Mouse (Mus musculus): Measurements from ENCODE around the gene Bin2. TPM values are rescaled to one million over a fixed set of nuclear protein-coding genes. Genes with fewer than 3 reads are reported as not detected.

Bin2 gene
- total and polyA plus RNA-seq, 2 experiments from 2014 or later: 0.42 to 0.68 TPM

- peak overlapping the region; percentile 11; the same call in 1 of the 2 replicates for H3K4me2 ChIP-seq (ENCODE audit: low read depth, low read length)
- H3K9ac ChIP-seq (replicated peaks; ENCODE audit: low read depth, low read length): no peak overlapping the region
- H3K4me3 ChIP-seq (ENCODE audit: low read depth, low read length): no peak overlapping the region
- H3K27ac ChIP-seq (ENCODE audit: low read depth): no peak overlapping the region
- TF ChIP-seq CTCF (IDR thresholded peaks at IDR 0.05; ENCODE audit: low read depth) (no peak), EP300 (IDR thresholded peaks at IDR 0.05; ENCODE audit: low read depth) (no peak)
- H3K27me3 ChIP-seq (ENCODE audit: control insufficient read depth, insufficient read depth, low read length): no peaks in the 10 kb centered on the region
- peaks cover 11% of the 10 kb centered on the region; the same call in 1 of the 2 replicates for H3K9me3 ChIP-seq (replicated peaks; ENCODE audit: control insufficient read depth, low read length)
- H3K4me1 ChIP-seq (ENCODE audit: control insufficient read depth, insufficient read depth): no peaks in the 10 kb centered on the region; the same call in 1 of the 2 replicates
- no peak for DNase-seq (ENCODE audit: low spot score)
- peak; percentile 59 for ATAC-seq (ENCODE audit: insufficient read depth, low read depth)
- H3K36me3 ChIP-seq (replicated peaks; ENCODE audit: control insufficient read depth, insufficient read depth, low read length): no peaks in the 10 kb centered on the region
- WGBS: 22% methylated on average over 12 of the region's 12 CpGs
Measured at GRCm38 (mm10) chr15:100686989-100687388, 17.6 kb upstream of the Bin2 start.

GRCm38 (mm10) chr15:100686434-100686833 is 17.1 kb upstream of the Bin2 start:
- 88% methylated on average over 6 of the region's 6 CpGs for WGBS
- ATAC-seq (ENCODE audit: insufficient read depth, low read depth): no peak

DNA sequence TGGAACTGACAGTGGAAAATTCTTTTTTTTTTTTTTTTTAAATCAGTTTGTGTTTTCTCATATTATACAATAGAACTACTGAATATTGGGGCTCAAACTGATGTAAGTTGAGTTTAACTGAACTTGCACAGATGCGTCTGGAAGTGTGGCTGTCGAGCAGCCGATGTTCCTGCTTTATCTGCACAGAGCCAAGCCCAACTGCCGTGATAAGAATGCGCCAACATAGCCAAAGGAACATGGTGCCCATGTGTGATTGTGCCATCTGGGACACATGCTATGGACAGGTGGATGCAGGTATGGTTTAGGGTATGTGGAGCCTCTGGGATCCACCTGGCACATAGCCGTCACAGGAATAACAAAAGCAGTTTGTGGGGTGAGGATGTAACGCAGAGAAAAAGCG is 16.5 kb upstream of the Bin2 start:
- H3K4me2 ChIP-seq (ENCODE audit: low read depth, low read length): no peak overlapping the region
- H3K27me3 ChIP-seq (ENCODE audit: control insufficient read depth, insufficient read depth, low read length): no peaks in the 10 kb centered on the region
- no peaks in the 10 kb centered on the region for H3K36me3 ChIP-seq (replicated peaks; ENCODE audit: control insufficient read depth, insufficient read depth, low read length)
- H3K9ac ChIP-seq (replicated peaks; ENCODE audit: low read depth, low read length): no peak overlapping the region
- H3K27ac ChIP-seq (ENCODE audit: low read depth): no peak overlapping the region
- WGBS: 61% methylated on average over 8 of the region's 8 CpGs
- ATAC-seq (ENCODE audit: insufficient read depth, low read depth) (no peak), DNase-seq (ENCODE audit: low spot score) (no peak)
- no peaks in the 10 kb centered on the region for H3K4me1 ChIP-seq (ENCODE audit: control insufficient read depth, insufficient read depth)
- no peak overlapping the region for H3K4me3 ChIP-seq (ENCODE audit: low read depth, low read length)
- peaks cover 9% of the 10 kb centered on the region; the same call in 1 of the 2 replicates for H3K9me3 ChIP-seq (replicated peaks; ENCODE audit: control insufficient read depth, low read length)
- TF ChIP-seq CTCF (IDR thresholded peaks at IDR 0.05; ENCODE audit: low read depth) (no peak), EP300 (IDR thresholded peaks at IDR 0.05; ENCODE audit: low read depth) (no peak)

More at GRCm38 (mm10) chr15:100686434-100686833, 17.1 kb upstream of the Bin2 start:
- no peak overlapping the region for H3K4me3 ChIP-seq (ENCODE audit: low read depth, low read length)
- H3K36me3 ChIP-seq (replicated peaks; ENCODE audit: control insufficient read depth, insufficient read depth, low read length): no peaks in the 10 kb centered on the region
- H3K4me2 ChIP-seq (ENCODE audit: low read depth, low read length): no peak overlapping the region
- H3K9ac ChIP-seq (replicated peaks; ENCODE audit: low read depth, low read length): no peak overlapping the region
- H3K4me1 ChIP-seq (ENCODE audit: control insufficient read depth, insufficient read depth): no peaks in the 10 kb centered on the region
- no peak for TF ChIP-seq EP300 (IDR thresholded peaks at IDR 0.05; ENCODE audit: low read depth)
- TF ChIP-seq CTCF (IDR thresholded peaks at IDR 0.05; ENCODE audit: low read depth): no peak
- peaks cover 11% of the 10 kb centered on the region; the same call in 1 of the 2 replicates for H3K9me3 ChIP-seq (replicated peaks; ENCODE audit: control insufficient read depth, low read length)
- DNase-seq (ENCODE audit: low spot score): no peak
- no peak overlapping the region for H3K27ac ChIP-seq (ENCODE audit: low read depth)
- H3K27me3 ChIP-seq (ENCODE audit: control insufficient read depth, insufficient read depth, low read length): no peaks in the 10 kb centered on the region

DNA sequence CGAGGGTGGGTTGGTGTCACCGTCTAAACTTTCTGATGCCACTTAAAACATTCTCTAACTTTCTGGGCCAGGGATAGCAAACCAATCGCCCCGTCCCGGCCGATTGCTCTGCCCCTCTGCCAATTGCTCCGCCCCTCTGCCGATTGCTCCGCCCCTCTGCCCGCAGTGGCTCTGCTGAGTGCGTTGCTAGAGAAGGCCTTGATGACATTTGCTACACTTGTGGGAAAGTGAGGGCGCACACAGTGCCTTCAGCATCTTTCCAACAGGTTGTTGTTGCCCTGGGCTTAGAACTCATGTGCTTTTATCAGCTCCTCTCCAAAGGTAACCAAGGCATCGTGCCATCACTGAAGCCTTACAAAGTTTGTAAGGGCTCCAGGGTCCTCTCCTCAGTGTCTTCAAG is 15.9 kb upstream of the Bin2 start:
- DNase-seq (ENCODE audit: low spot score) (no peak), ATAC-seq (ENCODE audit: insufficient read depth, low read depth) (no peak)
- Histone ChIP-seq H3K36me3 (replicated peaks; ENCODE audit: control insufficient read depth, insufficient read depth, low read length) (no peaks in the 10 kb centered on the region), H3K27ac (ENCODE audit: low read depth) (no peak overlapping the region), H3K4me3 (ENCODE audit: low read depth, low read length) (no peak overlapping the region), H3K9me3 (replicated peaks; ENCODE audit: control insufficient read depth, low read length) (peaks cover 3% of the 10 kb centered on the region; the same call in 1 of the 2 replicates), H3K9ac (replicated peaks; ENCODE audit: low read depth, low read length) (no peak overlapping the region), H3K27me3 (ENCODE audit: control insufficient read depth, insufficient read depth, low read length) (no peaks in the 10 kb centered on the region), H3K4me1 (ENCODE audit: control insufficient read depth, insufficient read depth) (no peaks in the 10 kb centered on the region), H3K4me2 (ENCODE audit: low read depth, low read length) (no peak overlapping the region)
- TF ChIP-seq EP300 (IDR thresholded peaks at IDR 0.05; ENCODE audit: low read depth): no peak
- TF ChIP-seq CTCF (IDR thresholded peaks at IDR 0.05; ENCODE audit: low read depth): no peak
- WGBS: 25% methylated on average over 13 of the region's 13 CpGs

DNA sequence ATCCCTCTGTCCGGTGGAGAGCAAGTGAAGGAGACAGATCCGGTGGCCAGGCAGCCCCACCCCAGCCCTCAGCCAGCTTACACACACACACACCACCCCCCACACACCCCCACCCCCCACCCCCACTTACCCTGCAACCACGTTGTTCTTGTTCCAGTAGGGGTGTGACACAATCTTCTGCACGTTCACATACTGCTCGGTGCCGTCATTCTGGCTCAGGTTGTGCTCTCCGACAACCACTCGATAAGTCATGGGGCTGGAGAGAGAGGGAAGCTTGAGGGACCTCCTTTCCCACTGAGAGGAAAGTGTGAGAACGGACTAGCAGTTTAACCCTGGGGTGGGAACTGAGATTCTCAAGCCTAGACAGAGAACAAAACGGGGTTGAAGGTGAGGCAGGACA is 15.1 kb upstream of the Bin2 start:
- Histone ChIP-seq H3K36me3 (replicated peaks; ENCODE audit: control insufficient read depth, insufficient read depth, low read length) (no peaks in the 10 kb centered on the region), H3K9me3 (replicated peaks; ENCODE audit: control insufficient read depth, low read length) (no peaks in the 10 kb centered on the region), H3K4me1 (ENCODE audit: control insufficient read depth, insufficient read depth) (no peaks in the 10 kb centered on the region), H3K27me3 (ENCODE audit: control insufficient read depth, insufficient read depth, low read length) (no peaks in the 10 kb centered on the region), H3K9ac (replicated peaks; ENCODE audit: low read depth, low read length) (0 out of 2 replicates have a peak overlapping the region, but pooled peaks have one; percentile 20), H3K27ac (ENCODE audit: low read depth) (no peak overlapping the region), H3K4me2 (ENCODE audit: low read depth, low read length) (no peak overlapping the region), H3K4me3 (ENCODE audit: low read depth, low read length) (no peak overlapping the region)
- peak; percentile 54 for ATAC-seq (ENCODE audit: insufficient read depth, low read depth)
- WGBS: 30% methylated on average over 10 of the region's 10 CpGs
- no peak for DNase-seq (ENCODE audit: low spot score)
- TF ChIP-seq CTCF (IDR thresholded peaks at IDR 0.05; ENCODE audit: low read depth) (no peak), EP300 (IDR thresholded peaks at IDR 0.05; ENCODE audit: low read depth) (no peak)

- WGBS: 45% methylated on average over 2 of the region's 2 CpGs
Measured at GRCm38 (mm10) chr15:100683041-100683440, 13.7 kb upstream of the Bin2 start.

More at GRCm38 (mm10) chr15:100683041-100683440, 13.7 kb upstream of the Bin2 start:
- Histone ChIP-seq H3K36me3 (replicated peaks; ENCODE audit: control insufficient read depth, insufficient read depth, low read length) (no peaks in the 10 kb centered on the region), H3K27ac (ENCODE audit: low read depth) (no peak overlapping the region), H3K9ac (replicated peaks; ENCODE audit: low read depth, low read length) (no peak overlapping the region), H3K9me3 (replicated peaks; ENCODE audit: control insufficient read depth, low read length) (no peaks in the 10 kb centered on the region), H3K4me3 (ENCODE audit: low read depth, low read length) (no peak overlapping the region), H3K4me2 (ENCODE audit: low read depth, low read length) (no peak overlapping the region), H3K27me3 (ENCODE audit: control insufficient read depth, insufficient read depth, low read length) (no peaks in the 10 kb centered on the region), H3K4me1 (ENCODE audit: control insufficient read depth, insufficient read depth) (no peaks in the 10 kb centered on the region)
- peak; percentile 74 for DNase-seq (ENCODE audit: low spot score)
- peak; percentile 40; the same call in 1 of the 2 replicates for ATAC-seq (ENCODE audit: insufficient read depth, low read depth)
- TF ChIP-seq CTCF (IDR thresholded peaks at IDR 0.05; ENCODE audit: low read depth): peak; percentile 94
- TF ChIP-seq EP300 (IDR thresholded peaks at IDR 0.05; ENCODE audit: low read depth): no peak
